Mouse (Mus musculus): ENCODE results near the gene Mrs2. TPM values are rescaled to one million over a fixed set of nuclear protein-coding genes. Genes with fewer than 3 reads are reported as not detected.
"Not testable (repeated sequence)": the region's sequence is repeated elsewhere in the genome, so short reads cannot be mapped to it uniquely, and the experiment has no call there.

The Mrs2 gene
- total RNA-seq, 2 experiments from 2014 or later: 50.1 to 61.3 TPM

DNA sequence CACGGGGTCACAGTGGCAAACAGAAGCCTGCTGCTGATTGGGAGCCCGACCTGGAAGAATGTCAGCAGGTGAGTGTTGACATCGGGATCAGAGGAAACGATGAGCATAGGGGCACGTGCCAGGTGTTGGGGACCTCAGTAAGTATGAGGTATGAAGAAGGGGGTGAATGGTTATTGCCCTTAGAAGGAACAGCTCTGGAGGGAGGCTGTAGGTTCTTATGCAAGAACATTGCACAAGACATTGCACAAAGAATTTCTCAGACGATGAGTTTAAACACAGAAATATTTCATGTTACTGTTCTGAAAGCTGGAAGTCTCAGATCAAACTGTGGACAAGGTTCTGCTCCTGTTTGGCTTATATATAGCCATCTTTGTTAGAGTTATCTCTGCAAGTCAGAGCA lies 39.1 kb downstream of the Mrs2 start:
- DNase-seq (ENCODE audit: low spot score in 2 of 2): no peak

DNA sequence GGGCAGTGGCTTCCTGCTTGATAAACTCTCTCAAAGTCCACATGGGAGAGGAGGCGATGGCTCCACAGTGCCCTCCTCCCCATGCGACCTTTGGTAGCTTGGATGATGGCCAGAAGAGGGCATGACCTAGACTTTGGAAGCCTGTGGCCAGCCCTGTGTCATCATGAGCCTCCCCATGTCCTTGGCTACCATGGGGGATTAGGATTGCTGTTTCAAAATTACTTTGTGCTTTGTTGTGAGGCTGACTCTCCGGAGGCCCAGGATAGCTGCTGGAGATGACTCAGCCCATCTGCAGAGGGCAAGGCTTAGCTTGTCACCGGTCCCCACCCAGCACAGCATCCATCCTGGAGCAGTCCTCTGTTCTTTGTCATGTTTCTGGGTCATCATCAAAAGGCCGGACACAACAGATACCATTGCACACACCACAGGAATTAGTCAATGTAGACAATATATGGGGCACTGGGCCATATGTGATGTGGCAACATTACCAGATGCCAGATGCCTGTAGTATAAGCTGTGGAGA lies 42.3 kb downstream of the Mrs2 start:
- peak in 1 of 2 experiments; percentile 22 for DNase-seq (ENCODE audit: low spot score in 2 of 2)

DNA sequence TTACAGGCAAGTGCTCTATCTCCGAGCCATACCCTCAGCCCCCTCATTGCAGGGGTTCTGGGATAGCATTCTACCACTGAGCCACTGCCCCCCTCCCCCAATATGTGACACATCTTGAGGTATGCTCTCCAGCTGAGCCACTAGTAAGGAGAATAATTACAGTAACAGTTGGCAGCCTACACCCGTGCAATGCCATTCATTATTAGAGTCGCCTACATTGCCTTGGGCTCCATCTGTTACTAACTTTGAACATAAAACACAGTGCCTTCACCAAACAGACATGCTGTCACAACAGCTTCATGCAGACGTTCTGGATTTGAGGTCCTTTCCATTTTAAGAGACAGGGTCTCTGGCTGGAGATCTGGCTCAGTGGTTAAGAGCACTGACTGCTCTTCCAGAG lies 43.8 kb downstream of the Mrs2 start:
- no peak for DNase-seq (ENCODE audit: low spot score in 2 of 2)

DNA sequence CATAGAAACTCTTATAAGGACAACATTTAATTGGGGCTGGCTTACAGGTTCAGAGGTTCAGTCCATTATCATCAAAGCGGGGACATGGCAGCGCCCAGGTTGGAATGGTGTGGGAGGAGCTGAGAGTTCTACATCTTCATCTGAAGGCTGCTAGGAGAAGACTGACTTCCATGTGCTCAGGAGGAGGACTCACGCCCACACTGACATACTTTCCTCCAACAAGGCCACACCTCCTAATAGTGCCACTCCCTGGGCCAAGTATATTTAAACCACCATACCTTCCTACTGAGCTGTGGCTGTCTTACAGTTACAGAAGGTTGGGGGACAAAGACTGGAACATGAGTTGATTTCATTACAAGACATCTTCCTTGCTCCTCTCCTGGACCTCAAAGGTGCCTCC lies 48.4 kb downstream of the Mrs2 start:
- DNase-seq (ENCODE audit: low spot score in 2 of 2): not testable (repeated sequence)

DNA sequence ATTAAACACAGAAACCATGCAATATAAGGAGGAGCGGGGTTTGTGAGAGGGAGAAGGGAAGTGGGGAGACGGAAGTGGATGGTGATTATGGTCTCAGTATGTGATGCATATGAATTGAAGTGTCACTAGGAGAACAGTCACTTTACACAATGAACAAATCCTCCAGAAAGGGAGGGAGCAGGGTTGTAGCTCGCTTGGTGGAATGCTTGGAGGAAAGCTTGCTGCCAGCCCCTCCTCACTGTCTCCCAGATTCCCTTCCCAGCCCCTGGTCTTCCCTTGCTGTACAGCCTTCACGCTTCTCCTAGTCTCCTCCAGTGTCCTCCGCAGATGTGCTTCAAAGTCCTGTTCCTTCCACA lies 54.4 kb downstream of the Mrs2 start:
- no peak for DNase-seq (ENCODE audit: low spot score in 2 of 2)

DNA sequence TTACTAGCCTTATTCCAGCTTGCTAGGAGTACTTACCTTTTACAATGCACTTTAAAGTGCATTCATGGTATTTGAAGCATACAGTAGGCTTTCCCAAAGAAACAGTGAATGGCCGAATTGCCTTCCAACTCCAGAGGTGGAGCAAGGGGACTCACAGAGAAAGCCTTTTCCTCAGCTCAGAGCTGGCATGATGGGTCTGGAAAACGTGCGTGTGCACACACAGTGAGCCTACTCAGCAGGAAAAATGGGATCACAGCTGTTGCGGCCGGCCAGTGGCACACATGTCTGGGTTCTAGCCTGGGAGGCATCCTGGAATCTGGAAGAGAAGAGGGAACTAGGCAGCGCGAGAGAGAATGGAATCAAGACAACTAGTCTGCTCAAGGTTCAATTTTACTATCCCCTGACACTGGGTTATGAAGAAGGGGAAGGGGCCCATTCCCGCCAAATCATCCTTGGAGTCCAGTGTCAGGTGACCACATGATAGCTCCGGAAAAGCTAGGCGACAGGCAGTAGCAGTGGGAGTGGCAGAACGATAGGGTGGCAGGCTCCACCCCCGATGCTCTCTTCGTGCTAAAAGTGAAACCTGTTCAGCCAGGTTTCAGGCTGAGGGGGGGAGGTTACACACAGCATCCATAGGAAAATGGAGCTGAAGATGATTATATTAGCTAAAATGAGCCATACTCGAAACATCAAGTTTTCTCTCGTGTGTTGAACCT lies 54.9 kb downstream of the Mrs2 start:
- DNase-seq (ENCODE audit: low spot score in 2 of 2): no peak

DNA sequence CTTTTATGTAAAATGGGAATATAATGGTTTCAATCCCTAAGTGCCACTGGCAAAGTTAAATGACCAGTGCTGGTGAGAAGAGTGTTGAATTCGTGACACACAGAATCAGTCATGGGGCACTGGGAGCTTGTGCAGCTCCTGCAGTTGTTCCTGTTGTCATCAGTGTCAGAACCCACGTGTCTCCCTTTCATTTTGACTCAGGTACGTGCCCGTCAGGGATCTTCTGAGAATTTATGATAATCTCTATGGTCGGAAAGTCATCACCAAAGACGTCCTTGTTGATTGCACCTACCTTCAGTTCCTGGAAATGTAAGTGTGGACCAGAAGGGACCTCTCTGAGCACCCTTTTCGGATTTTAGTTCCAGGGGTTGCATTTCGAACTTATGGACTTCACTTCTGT lies 58.1 kb downstream of the Mrs2 start:
- DNase-seq (ENCODE audit: low spot score in 2 of 2): no peak

DNA sequence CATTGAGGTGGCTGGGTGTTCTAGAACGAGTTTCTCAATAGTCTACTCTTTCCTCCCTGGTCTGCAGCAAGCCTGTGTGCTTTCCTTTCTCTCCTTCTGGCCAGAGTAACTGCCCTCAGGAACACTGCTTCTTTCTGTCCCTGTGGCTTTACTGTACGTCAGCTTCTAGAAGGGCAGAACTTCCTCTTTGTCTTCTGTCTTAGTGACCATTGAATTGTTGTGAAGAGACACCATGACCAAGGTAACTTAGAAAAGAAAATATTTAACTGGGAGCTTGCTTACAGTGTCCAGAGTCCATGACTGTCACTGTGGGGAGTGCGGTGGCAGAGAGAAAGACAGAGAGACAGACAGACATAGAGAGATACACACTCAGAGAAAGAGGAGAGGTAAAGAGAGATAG lies 60.1 kb downstream of the Mrs2 start:
- no peak for DNase-seq (ENCODE audit: low spot score in 2 of 2)

DNA sequence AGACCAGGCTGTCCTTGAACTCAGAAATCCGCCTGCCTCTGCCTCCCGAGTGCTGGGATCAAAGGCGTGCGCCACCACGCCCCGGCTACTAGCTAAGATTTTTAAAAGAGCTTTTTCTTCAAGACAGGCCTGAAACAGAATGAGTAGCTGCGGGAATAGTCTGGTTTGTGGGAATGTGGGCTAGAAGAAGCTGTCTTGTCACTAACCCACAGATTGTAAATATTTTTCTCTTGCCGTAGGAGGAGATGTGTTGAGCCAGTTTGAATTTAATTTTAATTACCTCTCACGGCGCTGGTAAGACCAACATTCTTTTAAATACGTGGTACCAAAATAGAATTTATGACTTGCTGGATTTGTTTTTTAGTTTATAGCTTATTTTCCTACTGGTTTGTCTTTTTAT lies 61.5 kb downstream of the Mrs2 start:
- DNase-seq (ENCODE audit: low spot score in 2 of 2): no peak

DNA sequence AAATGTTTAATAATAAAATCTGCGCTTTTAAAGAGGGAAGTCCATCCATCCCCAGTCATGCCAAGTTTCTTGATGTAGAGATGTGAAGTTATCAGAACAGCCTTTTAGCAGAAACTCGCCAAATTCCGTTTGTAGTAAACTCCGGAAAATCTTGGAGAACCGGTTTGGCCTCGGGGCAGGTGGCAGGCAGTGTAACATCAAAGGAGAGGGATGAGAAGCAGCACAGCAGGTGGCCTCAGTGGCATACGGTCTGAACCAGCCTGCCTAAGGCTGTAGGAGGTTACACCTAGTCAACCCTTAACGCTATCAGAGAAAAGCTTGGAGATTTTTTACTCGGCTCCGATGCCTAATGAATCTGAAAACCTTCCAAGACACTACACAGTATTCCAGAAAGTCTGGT lies 64.7 kb downstream of the Mrs2 start:
- DNase-seq (ENCODE audit: low spot score in 2 of 2): no peak

DNA sequence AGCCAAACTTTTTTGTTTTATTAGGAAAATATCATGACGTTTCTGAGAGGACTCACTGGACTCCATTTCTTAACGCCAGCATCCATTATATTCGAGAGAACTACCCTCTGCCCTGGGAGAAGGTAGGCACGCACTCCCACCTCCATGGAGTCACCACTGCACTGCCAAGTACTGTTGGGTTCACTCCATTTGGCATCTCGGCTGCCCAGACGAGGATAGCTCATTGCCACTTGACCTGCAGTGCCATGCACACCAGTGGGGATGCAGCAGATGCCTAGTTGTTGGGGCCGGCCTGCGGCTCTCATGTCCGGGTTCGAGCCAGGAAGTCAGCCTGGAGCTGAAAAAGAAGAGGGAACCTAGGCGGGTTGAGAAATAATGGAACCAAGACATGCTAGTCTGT lies 65.1 kb downstream of the Mrs2 start:
- no peak for DNase-seq (ENCODE audit: low spot score in 2 of 2)

DNA sequence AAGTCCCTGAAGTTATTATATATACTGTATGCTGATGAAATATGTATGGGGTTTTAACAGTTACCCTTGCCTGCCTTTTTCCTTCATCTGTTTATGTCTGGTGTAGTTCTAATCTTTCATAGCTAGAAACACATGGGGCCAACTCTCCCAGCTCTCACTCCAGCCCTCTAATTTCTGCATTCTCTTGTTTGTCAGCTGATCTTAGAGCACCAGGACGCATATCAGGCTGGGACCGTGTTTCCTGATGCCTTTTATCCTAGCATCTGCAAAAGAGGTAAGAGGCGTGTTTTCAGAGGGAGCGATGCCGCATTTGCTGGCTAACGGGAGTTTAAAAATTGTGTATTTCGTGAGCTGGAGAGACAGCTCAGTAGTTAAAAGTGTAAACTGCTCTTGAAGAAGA lies 67.5 kb downstream of the Mrs2 start:
- no peak for DNase-seq (ENCODE audit: low spot score in 2 of 2)

DNA sequence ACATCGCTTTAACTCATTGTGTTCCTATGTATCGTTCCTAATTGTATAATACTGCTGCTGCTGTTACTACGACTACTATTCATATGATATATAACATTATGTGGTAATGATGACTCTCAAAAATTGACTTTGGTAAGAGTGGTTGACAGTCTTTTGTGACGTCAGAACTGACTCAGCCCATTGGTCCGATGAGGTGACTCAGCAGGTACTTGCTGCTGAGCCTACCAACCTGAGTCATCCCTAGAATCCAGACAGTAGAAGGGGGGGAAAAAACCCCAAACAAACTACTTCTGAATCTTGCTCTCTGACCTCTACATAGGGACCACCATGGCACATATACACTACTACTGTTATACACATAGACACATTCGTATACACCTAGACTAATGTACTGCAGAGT lies 71.3 kb downstream of the Mrs2 start:
- no peak for DNase-seq (ENCODE audit: low spot score in 2 of 2)

DNA sequence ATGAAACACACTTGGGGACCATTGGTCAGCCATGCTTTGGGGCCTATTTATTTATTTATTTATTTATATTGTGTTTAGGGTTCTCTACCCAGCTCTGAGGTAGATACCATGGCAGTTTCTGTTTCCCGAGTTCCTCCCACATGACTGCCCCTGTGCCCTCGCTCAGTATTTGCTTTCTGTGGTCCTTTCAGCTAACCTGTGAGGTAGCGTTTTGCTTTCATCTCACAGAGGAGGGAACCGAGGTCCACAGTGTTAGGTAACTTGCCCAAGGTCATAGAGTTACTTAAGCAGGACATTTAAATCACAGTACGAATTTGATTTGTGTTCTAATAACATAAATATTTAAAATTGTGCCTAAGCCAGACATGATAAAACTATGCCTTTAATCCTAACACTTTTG lies 73.0 kb downstream of the Mrs2 start:
- DNase-seq (ENCODE audit: low spot score in 2 of 2): no peak

DNA sequence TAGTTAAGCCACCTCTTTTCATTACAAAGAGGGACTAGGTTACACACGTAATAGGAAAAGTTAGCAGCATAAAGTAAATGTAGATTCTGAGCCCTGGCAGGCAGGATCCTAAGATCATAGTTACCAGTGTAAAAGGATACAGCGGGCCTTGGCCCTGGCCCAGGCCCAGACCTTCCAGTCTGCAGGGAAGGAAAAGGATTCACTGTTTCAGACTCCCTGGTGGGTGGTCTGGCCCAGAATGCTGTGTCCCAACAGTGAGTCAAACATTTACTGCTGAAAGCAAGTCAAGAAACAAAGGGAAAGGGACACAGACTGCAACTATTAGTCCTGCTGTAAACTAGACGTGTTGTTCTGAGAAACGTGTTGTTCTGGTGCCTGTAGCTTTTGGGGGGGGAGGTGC lies 74.6 kb downstream of the Mrs2 start:
- DNase-seq (ENCODE audit: low spot score in 2 of 2): no peak

DNA sequence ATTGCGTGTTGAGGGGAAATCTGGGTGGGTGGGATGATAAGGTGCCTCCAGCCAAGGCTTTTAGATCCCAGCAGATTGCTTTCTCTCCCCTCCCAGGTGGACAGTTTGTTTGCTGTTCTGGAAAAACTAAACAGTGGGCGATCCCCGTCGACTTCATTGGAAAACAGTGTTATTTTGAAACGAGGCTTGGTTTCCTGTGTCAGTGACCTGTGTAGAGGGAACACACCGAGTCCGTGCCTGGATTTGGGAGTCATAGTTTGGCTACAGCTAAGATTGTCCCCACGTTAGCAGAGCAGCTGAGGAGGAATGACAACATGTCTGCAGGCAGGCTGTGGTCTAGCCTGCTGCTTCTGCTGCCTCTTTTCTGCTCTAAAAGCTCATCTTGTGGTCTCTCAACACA lies 76.9 kb downstream of the Mrs2 start:
- no peak for DNase-seq (ENCODE audit: low spot score in 2 of 2)

DNA sequence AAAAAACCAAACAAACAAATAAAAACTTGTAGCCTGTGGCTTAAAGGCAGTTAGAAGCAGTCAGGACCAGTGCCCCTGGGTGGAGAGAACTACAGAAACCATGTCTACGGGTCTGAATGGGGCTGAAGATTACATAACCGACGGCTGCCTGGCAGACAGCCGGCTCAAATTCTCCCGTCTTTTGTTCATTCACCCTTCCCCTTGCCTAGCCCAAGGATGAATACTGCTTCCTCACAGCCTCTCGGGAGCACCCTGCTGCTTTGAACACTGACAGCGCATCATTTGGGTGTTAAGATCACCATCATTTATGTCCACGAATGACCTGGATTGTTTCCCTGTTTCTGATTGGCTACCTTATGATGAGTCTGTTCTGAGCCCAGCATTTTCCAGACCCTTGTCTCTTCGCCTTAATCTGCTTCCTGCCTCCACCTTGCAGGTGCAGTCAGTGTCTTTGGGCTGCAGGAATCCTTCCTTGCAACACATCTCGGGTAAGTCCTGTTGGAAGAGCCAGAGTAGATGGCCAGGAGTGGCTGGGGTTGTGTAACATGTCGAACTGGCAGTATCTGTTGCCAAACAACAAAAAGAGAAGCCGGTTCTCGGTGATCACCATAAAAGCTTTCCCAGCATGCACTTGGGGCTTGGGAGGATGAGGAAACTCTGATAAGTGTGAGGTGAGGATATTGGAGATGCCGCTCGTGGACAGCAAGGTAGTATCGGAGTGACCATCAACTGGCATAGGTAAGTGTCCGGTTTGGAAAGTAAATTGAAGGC lies 77.5 kb downstream of the Mrs2 start, which contains the start of gene Gpld1:
Gene Gpld1, plus strand, starts transcription at position 641 of the 771 bp plus-strand sequence.
- no peak for DNase-seq (ENCODE audit: low spot score in 2 of 2)

DNA sequence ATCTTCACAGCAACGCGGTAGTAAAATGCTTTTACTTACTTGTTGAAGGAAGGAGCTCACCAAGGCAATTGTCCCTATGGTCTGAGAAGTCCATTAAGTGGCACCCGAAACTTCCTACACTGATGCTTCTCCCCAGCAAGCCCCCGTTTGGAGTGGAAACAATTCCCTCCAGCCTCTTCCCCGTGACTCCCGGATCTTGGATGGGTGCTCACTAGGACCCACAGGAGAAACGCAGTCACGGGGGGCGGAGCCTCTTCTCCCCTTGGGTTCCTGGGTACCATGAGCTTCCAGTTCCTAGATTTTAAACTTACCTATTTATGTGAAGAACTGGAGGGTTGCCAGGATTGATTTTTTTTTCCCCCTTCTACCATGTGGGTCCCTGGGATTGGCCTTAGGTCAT lies 80.7 kb downstream of the Mrs2 start:
- DNase-seq (ENCODE audit: low spot score in 2 of 2): no peak

DNA sequence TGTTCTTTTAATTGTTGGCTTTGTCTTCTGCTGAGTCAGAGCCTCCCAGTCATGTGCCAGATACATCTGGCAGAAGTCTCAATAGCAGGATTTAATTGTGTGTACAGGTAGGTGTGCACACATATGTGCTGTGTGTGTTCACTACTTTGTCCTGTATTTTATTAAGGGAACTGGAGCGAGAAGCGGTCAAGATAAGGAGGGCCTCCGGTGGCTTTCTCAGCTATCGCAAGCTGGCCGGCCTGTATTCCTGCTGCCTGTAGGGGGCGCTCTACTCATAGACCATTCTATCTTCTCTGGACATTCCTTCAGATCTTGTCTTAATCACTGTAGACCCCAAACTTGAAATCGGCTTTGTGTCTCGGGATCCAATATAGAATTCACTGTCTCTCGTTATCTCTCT lies 81.5 kb downstream of the Mrs2 start:
- DNase-seq (ENCODE audit: low spot score in 2 of 2): peak; percentile 73 to 78

DNA sequence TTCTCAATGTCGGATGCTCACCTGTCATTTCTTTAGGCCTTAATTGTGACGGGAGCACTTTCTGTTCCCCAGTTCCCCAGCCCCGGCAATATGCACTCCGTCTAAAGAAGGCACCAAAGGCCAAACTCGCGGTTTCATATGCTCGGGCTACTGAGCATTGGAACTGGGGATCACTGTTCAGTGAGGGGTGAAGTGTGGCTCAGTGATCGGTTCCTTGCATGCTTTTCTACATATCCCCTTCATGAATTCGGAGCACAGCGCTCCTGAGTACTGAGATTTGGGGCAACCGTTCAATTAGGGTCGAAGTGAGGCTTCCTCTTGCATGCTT lies 82.4 kb downstream of the Mrs2 start:
- no peak for DNase-seq (ENCODE audit: low spot score in 2 of 2)
